Mouse (Mus musculus): Measurements from ENCODE around the gene Topbp1.
A peak's percentile ranks its signal among the peaks of the same experiment; 100 is the strongest.
"Not testable (repeated sequence)": the region's sequence is repeated elsewhere in the genome, so short reads cannot be mapped to it uniquely, and the experiment has no call there.

The Topbp1 gene

GRCm38 (mm10) chr9:103348791-103349190 is 43.8 kb downstream of the Topbp1 start:
- no peak for DNase-seq (ENCODE audit: low read depth in 1 of 2, low spot score in 2 of 2)

GRCm38 (mm10) chr9:103353500-103354260 is 48.7 kb downstream of the Topbp1 start:
- DNase-seq (ENCODE audit: low read depth in 1 of 2, low spot score in 2 of 2) = not testable (repeated sequence)

GRCm38 (mm10) chr9:103357893-103358292 is 52.9 kb downstream of the Topbp1 start:
- no peak for DNase-seq (ENCODE audit: low read depth in 1 of 2, low spot score in 2 of 2)

GRCm38 (mm10) chr9:103358545-103358944 is 53.5 kb downstream of the Topbp1 start:
- DNase-seq (ENCODE audit: low read depth in 1 of 2, low spot score in 2 of 2) = no peak

GRCm38 (mm10) chr9:103360642-103361041 is 55.6 kb downstream of the Topbp1 start:
- no peak for DNase-seq (ENCODE audit: low read depth in 1 of 2, low spot score in 2 of 2)

- no peak for DNase-seq (ENCODE audit: low read depth in 1 of 2, low spot score in 2 of 2)
Observed at GRCm38 (mm10) chr9:103363088-103363487, 58.1 kb downstream of the Topbp1 start.

GRCm38 (mm10) chr9:103363730-103364417 is 58.9 kb downstream of the Topbp1 start:
- no peak for DNase-seq (ENCODE audit: low read depth in 1 of 2, low spot score in 2 of 2)

- peak in 1 of 2 experiments; percentile 44 for DNase-seq (ENCODE audit: low read depth in 1 of 2, low spot score in 2 of 2)
Observed at GRCm38 (mm10) chr9:103364601-103365289, 59.7 kb downstream of the Topbp1 start.

- peak; percentile 99 to 100 for DNase-seq (ENCODE audit: low read depth in 1 of 2, low spot score in 2 of 2)
Observed at GRCm38 (mm10) chr9:103365290-103366247, 60.6 kb downstream of the Topbp1 start, which contains the start of gene Cdv3. TSS of gene Cdv3 (minus strand) at chr9:103365840.

- no peak for DNase-seq (ENCODE audit: low read depth in 1 of 2, low spot score in 2 of 2)
Observed at GRCm38 (mm10) chr9:103366356-103366755, 61.3 kb downstream of the Topbp1 start.

GRCm38 (mm10) chr9:103369951-103370350 is 64.9 kb downstream of the Topbp1 start:
- no peak for DNase-seq (ENCODE audit: low read depth in 1 of 2, low spot score in 2 of 2)

GRCm38 (mm10) chr9:103372271-103373010 is 67.4 kb downstream of the Topbp1 start:
- DNase-seq (ENCODE audit: low read depth in 1 of 2, low spot score in 2 of 2) = no peak

GRCm38 (mm10) chr9:103376346-103377320 is 71.6 kb downstream of the Topbp1 start:
- DNase-seq (ENCODE audit: low read depth in 1 of 2, low spot score in 2 of 2) = no peak

GRCm38 (mm10) chr9:103378686-103379085 is 73.7 kb downstream of the Topbp1 start:
- no peak for DNase-seq (ENCODE audit: low read depth in 1 of 2, low spot score in 2 of 2)

- no peak for DNase-seq (ENCODE audit: low read depth in 1 of 2, low spot score in 2 of 2)
Observed at GRCm38 (mm10) chr9:103379199-103379598, 74.2 kb downstream of the Topbp1 start.

GRCm38 (mm10) chr9:103380566-103380965 is 75.6 kb downstream of the Topbp1 start:
- DNase-seq (ENCODE audit: low read depth in 1 of 2, low spot score in 2 of 2) = no peak

GRCm38 (mm10) chr9:103382989-103383388 is 78.0 kb downstream of the Topbp1 start:
- no peak for DNase-seq (ENCODE audit: low read depth in 1 of 2, low spot score in 2 of 2)

GRCm38 (mm10) chr9:103383576-103383975 is 78.6 kb downstream of the Topbp1 start:
- no peak for DNase-seq (ENCODE audit: low read depth in 1 of 2, low spot score in 2 of 2)
